Mouse (Mus musculus) liver, embryonic 14.5 days (tissue): ENCODE results near the gene Znrf3. TPM values are rescaled to one million over a fixed set of nuclear protein-coding genes. Genes with fewer than 3 reads are reported as not detected.
"Not testable (repeated sequence)": the region's sequence is repeated elsewhere in the genome, so short reads cannot be mapped to it uniquely, and the experiment has no call there.

Experiments used
- ATAC-seq: fragments of 200-750 bp; cut with Nextera tagmentation; 2 replicates; pipeline ENCODE4 v1.8.0; 2017; ENCODE audit warnings: moderate number of reproducible peaks, mild to moderate bottlenecking, moderate library complexity; ENCODE audit not compliant: insufficient read depth
- DNase-seq, 3 experiments: peaks; one replicate each; pipeline ENCODE4 v3.0.0-alpha.2; 2012 to 2013; ENCODE audit warnings: low read depth in 3 of 3, low spot score in 3 of 3
- H3K27ac ChIP-seq: fragments of 300-500 bp; sonication (generic); 2 replicates; pipeline ENCODE4 v1.5.1; 2014; ENCODE audit warnings: moderate library complexity, mild to moderate bottlenecking, control low read depth, inconsistent platforms
- H3K27me3 ChIP-seq: fragments of 300-500 bp; sonication (generic); 2 replicates; pipeline ENCODE4 v1.6.1; 2014; ENCODE audit warnings: mild to moderate bottlenecking, low read length, moderate library complexity; ENCODE audit not compliant: control insufficient read depth, insufficient read depth
- H3K36me3 ChIP-seq: fragments of 300-500 bp; sonication (generic); replicated peaks from 2 replicates; pipeline ENCODE4 v1.6.1; 2014; ENCODE audit warnings: low read depth; ENCODE audit not compliant: control insufficient read depth, insufficient read depth
- H3K4me1 ChIP-seq, 2 experiments: fragments of 200-500 bp in 1 of 2; fragments of 300-500 bp in 1 of 2; sonication (generic) in 1 of 2; replicated peaks; 2 replicates each; pipeline ENCODE4 v1.6.1; 2012 to 2014; ENCODE audit warnings: antibody characterized with exemption in 1 of 2, inconsistent platforms in 1 of 2, low read length in 1 of 2; ENCODE audit not compliant: control insufficient read depth in 2 of 2, insufficient read depth in 2 of 2
- H3K4me2 ChIP-seq: fragments of 300-500 bp; sonication (generic); 2 replicates; pipeline ENCODE4 v1.6.1; 2014; ENCODE audit warnings: low read depth, mild to moderate bottlenecking, control low read depth, moderate library complexity
- H3K4me3 ChIP-seq, 2 experiments: fragments of 200-500 bp in 1 of 2; fragments of 300-500 bp in 1 of 2; sonication (generic) in 1 of 2; 2 replicates each; pipeline ENCODE4 v1.5.1; 2012 to 2014; ENCODE audit warnings: low read depth in 2 of 2, low read length in 2 of 2, mild to moderate bottlenecking in 2 of 2, control low read depth in 1 of 2, inconsistent platforms in 1 of 2, moderate library complexity in 1 of 2; ENCODE audit not compliant: insufficient read depth in 1 of 2
- H3K9ac ChIP-seq: fragments of 300-500 bp; sonication (generic); replicated peaks from 2 replicates; pipeline ENCODE4 v1.6.1; 2014; ENCODE audit warnings: mild to moderate bottlenecking, control low read depth, moderate library complexity
- H3K9me3 ChIP-seq: fragments of 300-500 bp; sonication (generic); 2 replicates; pipeline ENCODE4 v1.6.1; 2016; ENCODE audit warnings: low read length, mixed read lengths; ENCODE audit not compliant: control insufficient read depth
- CTCF ChIP-seq: IDR thresholded peaks from 2 replicates; pipeline ENCODE4 v1.5.1; 2016; ENCODE audit warnings: antibody characterized with exemption, low read depth, control low read depth
- EP300 ChIP-seq: IDR thresholded peaks from 2 replicates; pipeline ENCODE4 v1.6.1; 2016; ENCODE audit warnings: antibody characterized with exemption, low read depth
- WGBS: fragments of 180-500 bp; shearing (Covaris S2); extraction: QIAGEN DNeasy Blood & Tissue Kit; methylation state at CpG from one replicate; pipeline ENCODE4 v1.1.7; 2014; ENCODE audit not compliant: insufficient replicate concordance; 5-methylcytosine and 5-hydroxymethylcytosine counted together
- polyA plus RNA-seq, 2 experiments: library from polyadenylated mRNA; depleted of rRNA in 1 of 2; stranded (reverse) in 1 of 2; unstranded in 1 of 2; fragments of >200 nt; fragmentation: Nextera tagmentation in 1 of 2; extraction: Ambion mirVana in 1 of 2; gene quantifications; 2 replicates each; pipeline versions ENCODE4 v1.2.1 to v1.2.3; 2012 to 2014

Znrf3 gene
- polyA plus RNA-seq (2012; rRNA removed) (1.4 and 1.5 TPM in 2 replicates), polyA plus RNA-seq (2014; fragmentation: Nextera tagmentation; extraction: Ambion mirVana) (2.3 and 2.4 TPM in 2 replicates)

- Histone ChIP-seq H3K9ac (peak within 1 kb of the TSS; percentile 66), H3K27ac (no peak within 1 kb of the TSS), H3K9me3 (no peaks in the 10 kb centered on the region), H3K4me2 (peak within 1 kb of the TSS; percentile 75), H3K36me3 (no peaks in the 10 kb centered on the region), H3K27me3 (no peaks in the 10 kb centered on the region; the same call in 1 of the 2 replicates), H3K4me1 (peaks cover 9 to 16% of the 10 kb centered on the region in 2 experiments), H3K4me3 (peak within 1 kb of the TSS; percentile 65 to 76)
- under 1% methylated on average over 74 of the region's 106 CpGs for WGBS
- TF ChIP-seq CTCF (no peak), EP300 (no peak)
- ATAC-seq (peak; percentile 90), DNase-seq (peak; percentile 72 to 77 (median 76))
Measured at GRCm38 (mm10) chr11:5444599-5445451, at the start of gene Znrf3. Gene Znrf3 (minus strand): TSS chr11:5444847.

- no peak overlapping the region for H3K9ac ChIP-seq
- peaks cover 0 to 12% of the 10 kb centered on the region in 2 experiments; a peak in 2 of 4 replicates for H3K4me1 ChIP-seq
- TF ChIP-seq CTCF: no peak
- no peak for TF ChIP-seq EP300
- ATAC-seq (no peak), DNase-seq (no peak)
- H3K27me3 ChIP-seq: no peaks in the 10 kb centered on the region
- no peak overlapping the region for H3K4me3 ChIP-seq
- H3K9me3 ChIP-seq: no peaks in the 10 kb centered on the region
- no peaks in the 10 kb centered on the region for H3K36me3 ChIP-seq
- no peak overlapping the region for H3K27ac ChIP-seq
- no peak overlapping the region for H3K4me2 ChIP-seq
- 40% methylated on average over 2 of the region's 2 CpGs for WGBS
Measured at GRCm38 (mm10) chr11:5493869-5494268, 49.2 kb upstream of the Znrf3 start.

- WGBS: 48% methylated on average over 7 of the region's 7 CpGs
- no peak for ATAC-seq
- H3K27ac ChIP-seq: no peak overlapping the region
Measured at GRCm38 (mm10) chr11:5491912-5492311, 47.3 kb upstream of the Znrf3 start.

GRCm38 (mm10) chr11:5490989-5491656 is 46.5 kb upstream of the Znrf3 start:
- H3K27ac ChIP-seq: no peak overlapping the region
- H3K36me3 ChIP-seq: no peaks in the 10 kb centered on the region
- peaks cover 0 to 9% of the 10 kb centered on the region in 2 experiments; a peak in 1 of 4 replicates for H3K4me1 ChIP-seq
- no peak for DNase-seq
- 66% methylated on average over 10 of the region's 10 CpGs for WGBS
- no peaks in the 10 kb centered on the region for H3K27me3 ChIP-seq
- no peak overlapping the region for H3K4me3 ChIP-seq
- no peak for TF ChIP-seq CTCF
- TF ChIP-seq EP300: no peak
- no peaks in the 10 kb centered on the region for H3K9me3 ChIP-seq
- no peak overlapping the region for H3K9ac ChIP-seq
- ATAC-seq: no peak
- no peak overlapping the region for H3K4me2 ChIP-seq

More at GRCm38 (mm10) chr11:5491912-5492311, 47.3 kb upstream of the Znrf3 start:
- Histone ChIP-seq H3K4me3 (no peak overlapping the region), H3K9ac (no peak overlapping the region), H3K9me3 (no peaks in the 10 kb centered on the region), H3K4me2 (no peak overlapping the region), H3K36me3 (no peaks in the 10 kb centered on the region), H3K4me1 (peaks cover 0 to 9% of the 10 kb centered on the region in 2 experiments; a peak in 1 of 4 replicates), H3K27me3 (no peaks in the 10 kb centered on the region)
- no peak for DNase-seq
- TF ChIP-seq CTCF (no peak), EP300 (no peak)

GRCm38 (mm10) chr11:5489433-5489832 is 44.8 kb upstream of the Znrf3 start:
- H3K9ac ChIP-seq, H3K36me3 ChIP-seq, DNase-seq, H3K27ac ChIP-seq, H3K4me2 ChIP-seq, H3K4me3 ChIP-seq, ATAC-seq, H3K27me3 ChIP-seq, H3K9me3 ChIP-seq: not testable (repeated sequence)
- H3K4me1 ChIP-seq: peaks cover 0 to 10% of the 10 kb centered on the region in 2 experiments; a peak in 2 of 4 replicates
- 79% methylated on average over 10 of the region's 10 CpGs for WGBS
